Mouse (Mus musculus): Measurements from ENCODE around the gene Pla2g6. TPM values are rescaled to one million over a fixed set of nuclear protein-coding genes. Genes with fewer than 3 reads are reported as not detected.

Pla2g6 gene
- polyA plus RNA-seq, 1 experiment = 15.1 TPM

DNA sequence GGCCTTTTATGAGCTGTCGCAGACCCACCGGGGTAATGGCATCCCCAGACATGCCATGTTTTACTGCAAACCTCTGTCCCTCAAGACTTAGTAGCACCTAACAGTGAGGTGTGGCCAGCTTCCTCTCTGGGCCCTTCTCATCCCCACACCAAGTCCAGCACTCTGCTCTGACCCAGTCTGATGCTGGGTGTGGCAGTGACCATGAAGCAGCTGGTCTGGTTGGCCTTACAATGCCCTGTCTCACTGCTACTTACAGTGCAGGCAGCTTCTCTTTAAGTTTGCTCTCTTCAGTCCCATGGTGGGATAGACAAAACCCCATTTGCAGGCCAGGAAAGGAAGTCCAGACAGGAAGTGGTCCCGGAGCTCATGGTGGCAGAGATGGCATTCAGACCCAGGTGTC lies 82.9 kb downstream of the Pla2g6 start:
- 58% methylated on average over 3 of the region's 3 CpGs for WGBS
- TF ChIP-seq POLR2A (IDR thresholded peaks at IDR 0.05; ENCODE audit: low read depth, low read length) (no peak), CTCF (IDR thresholded peaks at IDR 0.05; ENCODE audit: extremely low read depth, insufficient read depth, insufficient read length, insufficient replicate concordance) (no peak)

DNA sequence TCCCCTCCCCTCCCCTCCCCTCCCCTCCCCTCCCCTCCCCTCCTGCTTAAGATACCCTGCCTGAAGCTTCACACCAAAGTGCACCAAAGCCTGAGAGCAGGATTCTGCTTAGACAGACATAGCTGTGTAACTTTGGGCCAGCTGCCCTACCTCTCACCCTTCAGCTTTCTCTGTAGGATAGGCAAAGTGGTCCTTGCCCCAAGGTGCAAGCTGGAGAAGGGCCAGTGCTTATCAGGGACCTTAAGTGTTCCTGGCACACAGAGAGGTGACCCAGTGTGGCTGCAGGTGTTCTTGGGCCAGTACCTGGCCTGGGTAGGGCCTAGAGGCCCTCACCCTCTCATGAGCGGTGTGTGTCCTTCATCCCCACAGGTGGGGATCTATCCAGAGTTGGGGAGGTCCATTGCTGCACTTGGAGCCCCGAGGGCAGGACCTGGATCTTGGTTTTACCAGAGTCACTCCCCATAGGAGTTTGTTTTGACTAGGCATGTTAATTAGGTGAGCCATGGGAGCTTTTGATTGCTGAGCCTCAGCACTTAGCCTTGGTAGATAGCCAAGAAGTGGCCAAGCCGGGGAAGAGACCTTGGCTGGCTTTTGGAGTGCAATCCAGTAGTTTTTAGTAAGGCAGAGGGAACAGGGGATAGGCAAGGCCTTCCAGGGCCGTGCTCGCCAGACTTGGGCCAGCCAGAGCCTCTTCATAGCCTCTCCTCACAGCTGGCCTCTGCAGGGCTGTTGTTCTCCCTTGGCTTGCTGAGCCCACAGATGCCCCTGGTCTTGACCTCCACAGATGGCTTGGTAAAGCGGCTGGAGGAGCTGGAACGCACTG lies 83.9 kb downstream of the Pla2g6 start:
- Histone ChIP-seq H3K4me3 (ENCODE audit: extremely low read depth, insufficient read depth, insufficient read length) (no peak overlapping the region), H3K4me1 (ENCODE audit: control insufficient read depth, insufficient read depth, insufficient read length) (no peaks in the 10 kb centered on the region), H3K27ac (ENCODE audit: insufficient read depth, low read length) (no peak overlapping the region), H3K36me3 (ENCODE audit: control insufficient read depth, insufficient read depth, low read length) (peaks cover 28% of the 10 kb centered on the region), H3K27me3 (ENCODE audit: control insufficient read depth, insufficient read depth, low read length) (no peaks in the 10 kb centered on the region)
- TF ChIP-seq POLR2A (IDR thresholded peaks at IDR 0.05; ENCODE audit: low read depth, low read length) = no peak
- TF ChIP-seq CTCF (IDR thresholded peaks at IDR 0.05; ENCODE audit: extremely low read depth, insufficient read depth, insufficient read length, insufficient replicate concordance) = no peak
- DNase-seq (ENCODE audit: low read depth in 1 of 2, low spot score in 2 of 2) = no peak
- 90% methylated on average over 7 of the region's 7 CpGs for WGBS

More for the DNA sequence above, 82.9 kb downstream of the Pla2g6 start:
- H3K36me3 ChIP-seq (ENCODE audit: control insufficient read depth, insufficient read depth, low read length) = peaks cover 23% of the 10 kb centered on the region
- no peak overlapping the region for H3K4me3 ChIP-seq (ENCODE audit: extremely low read depth, insufficient read depth, insufficient read length)
- H3K4me1 ChIP-seq (ENCODE audit: control insufficient read depth, insufficient read depth, insufficient read length) = no peaks in the 10 kb centered on the region
- DNase-seq (ENCODE audit: low read depth in 1 of 2, low spot score in 2 of 2) = no peak
- H3K27ac ChIP-seq (ENCODE audit: insufficient read depth, low read length) = no peak overlapping the region
- no peaks in the 10 kb centered on the region for H3K27me3 ChIP-seq (ENCODE audit: control insufficient read depth, insufficient read depth, low read length)

DNA sequence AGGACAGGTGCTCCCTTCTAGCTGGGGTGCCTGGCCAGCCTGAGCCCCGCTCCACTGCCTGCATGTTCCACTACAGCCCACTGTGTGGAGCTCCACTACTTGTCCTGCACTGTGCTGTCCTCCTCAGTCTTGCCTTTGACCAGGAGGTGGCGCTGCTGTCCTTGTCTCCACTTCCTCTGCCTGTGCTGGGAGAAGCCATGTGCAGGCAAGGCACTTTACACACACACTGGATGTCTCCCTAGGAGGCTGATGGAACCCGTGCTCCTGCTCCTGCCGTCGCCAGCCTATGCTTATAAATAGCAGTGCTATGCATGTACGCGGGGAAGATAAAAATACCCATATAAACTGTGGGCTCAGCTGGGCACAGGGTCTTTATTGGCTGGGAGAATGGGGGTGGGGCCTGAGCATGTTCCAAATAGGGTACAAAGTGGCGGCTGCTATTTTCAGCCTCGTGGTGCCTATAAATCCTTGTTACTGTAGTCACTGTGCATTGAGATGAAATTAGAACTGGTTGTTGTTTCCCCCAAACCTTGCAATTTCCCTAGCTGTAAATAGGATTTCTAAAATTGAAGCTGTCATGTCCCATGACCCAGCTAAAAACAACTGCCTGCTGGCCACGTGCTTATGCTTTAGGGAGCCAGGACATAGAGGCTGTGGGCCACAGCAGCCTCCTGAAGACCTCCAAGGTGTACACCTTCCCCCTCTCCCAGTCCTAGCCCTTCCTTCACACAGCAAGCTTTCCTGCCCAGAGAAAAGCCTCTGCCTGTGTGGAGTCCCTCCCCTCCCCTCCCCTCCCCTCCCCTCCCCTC lies 84.8 kb downstream of the Pla2g6 start:
- peaks cover 27% of the 10 kb centered on the region for H3K36me3 ChIP-seq (ENCODE audit: control insufficient read depth, insufficient read depth, low read length)
- 15% methylated on average over 10 of the region's 10 CpGs for WGBS
- no peak overlapping the region for H3K27ac ChIP-seq (ENCODE audit: insufficient read depth, low read length)
- no peaks in the 10 kb centered on the region for H3K27me3 ChIP-seq (ENCODE audit: control insufficient read depth, insufficient read depth, low read length)
- TF ChIP-seq CTCF (IDR thresholded peaks at IDR 0.05; ENCODE audit: extremely low read depth, insufficient read depth, insufficient read length, insufficient replicate concordance) (peak; percentile 100), POLR2A (IDR thresholded peaks at IDR 0.05; ENCODE audit: low read depth, low read length) (no peak)
- DNase-seq (ENCODE audit: low read depth in 1 of 2, low spot score in 2 of 2) = peak; percentile 84 to 86
- H3K4me1 ChIP-seq (ENCODE audit: control insufficient read depth, insufficient read depth, insufficient read length) = no peaks in the 10 kb centered on the region
- H3K4me3 ChIP-seq (ENCODE audit: extremely low read depth, insufficient read depth, insufficient read length) = no peak overlapping the region

DNA sequence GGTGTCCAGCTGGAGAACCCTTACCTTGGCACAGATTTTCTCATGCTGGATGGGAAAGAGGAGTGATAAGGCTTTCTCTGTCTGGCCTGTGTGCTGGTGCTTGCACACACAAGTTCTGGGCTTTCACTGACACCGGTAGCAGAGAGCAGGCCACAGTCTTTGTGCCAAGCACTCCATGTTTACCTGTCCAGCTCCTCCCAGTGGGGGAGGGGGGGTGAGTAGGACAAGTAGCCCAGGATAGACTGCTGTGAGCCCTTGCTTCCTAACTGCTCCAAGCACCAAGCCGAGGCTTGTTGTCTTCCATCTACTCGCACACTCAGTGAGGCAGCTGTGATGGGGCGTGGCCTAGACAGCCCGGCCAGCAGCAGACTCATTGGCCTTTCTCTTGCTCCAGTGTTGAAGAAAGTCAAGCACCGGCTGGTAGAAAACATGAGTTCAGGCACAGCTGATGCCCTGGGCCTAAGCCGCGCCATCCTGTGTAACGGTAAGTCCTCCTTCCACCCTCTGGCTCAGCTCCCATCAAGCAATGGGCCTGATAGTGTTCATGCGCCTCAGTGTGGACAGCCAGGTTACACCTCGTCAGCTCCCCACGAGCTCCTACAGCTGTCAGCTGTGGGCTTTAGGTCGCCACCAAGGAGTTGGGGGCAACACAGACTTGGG lies 85.5 kb downstream of the Pla2g6 start:
- no peak for TF ChIP-seq CTCF (IDR thresholded peaks at IDR 0.05; ENCODE audit: extremely low read depth, insufficient read depth, insufficient read length, insufficient replicate concordance)
- no peak for TF ChIP-seq POLR2A (IDR thresholded peaks at IDR 0.05; ENCODE audit: low read depth, low read length)
- no peak for DNase-seq (ENCODE audit: low read depth in 1 of 2, low spot score in 2 of 2)
- WGBS = 80% methylated on average over 13 of the region's 13 CpGs
- H3K4me1 ChIP-seq (ENCODE audit: control insufficient read depth, insufficient read depth, insufficient read length) = no peaks in the 10 kb centered on the region
- H3K36me3 ChIP-seq (ENCODE audit: control insufficient read depth, insufficient read depth, low read length) = peaks cover 25% of the 10 kb centered on the region
- no peak overlapping the region for H3K4me3 ChIP-seq (ENCODE audit: extremely low read depth, insufficient read depth, insufficient read length)
- H3K27me3 ChIP-seq (ENCODE audit: control insufficient read depth, insufficient read depth, low read length) = no peaks in the 10 kb centered on the region
- no peak overlapping the region for H3K27ac ChIP-seq (ENCODE audit: insufficient read depth, low read length)

DNA sequence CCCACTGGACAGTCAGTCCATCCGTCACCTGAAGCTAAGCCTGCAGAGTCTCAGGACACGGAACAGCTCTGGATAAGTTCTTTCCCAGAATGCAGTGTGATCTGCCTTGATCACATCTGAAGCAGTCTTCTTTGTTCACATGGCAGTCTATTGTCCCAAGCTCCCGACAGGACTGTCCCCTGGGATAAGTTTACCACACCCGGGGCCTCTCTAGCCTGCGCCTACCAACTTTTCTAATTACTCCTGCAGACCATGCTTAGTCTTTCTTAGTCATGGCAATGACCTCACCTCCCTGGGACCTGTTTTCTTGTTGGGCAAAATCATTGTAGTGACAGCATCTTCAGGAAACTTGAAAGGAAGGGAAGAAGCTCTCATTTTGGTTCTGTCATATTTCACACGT lies 90.2 kb downstream of the Pla2g6 start:
- Histone ChIP-seq H3K4me1 (ENCODE audit: control insufficient read depth, insufficient read depth, insufficient read length) (no peaks in the 10 kb centered on the region), H3K27me3 (ENCODE audit: control insufficient read depth, insufficient read depth, low read length) (no peaks in the 10 kb centered on the region), H3K4me3 (ENCODE audit: extremely low read depth, insufficient read depth, insufficient read length) (no peak overlapping the region), H3K27ac (ENCODE audit: insufficient read depth, low read length) (no peak overlapping the region), H3K36me3 (ENCODE audit: control insufficient read depth, insufficient read depth, low read length) (peaks cover 13% of the 10 kb centered on the region)
- 87% methylated on average over 6 of the region's 6 CpGs for WGBS
- DNase-seq (ENCODE audit: low read depth in 1 of 2, low spot score in 2 of 2) = no peak
- TF ChIP-seq CTCF (IDR thresholded peaks at IDR 0.05; ENCODE audit: extremely low read depth, insufficient read depth, insufficient read length, insufficient replicate concordance) (no peak), POLR2A (IDR thresholded peaks at IDR 0.05; ENCODE audit: low read depth, low read length) (no peak)

Other genes with a start within 250 kb of the Pla2g6 start
- 20.0 and 24.9 TPM in 2 replicates for gene Micall1, start 219.5 kb downstream of the Pla2g6 start, polyA plus RNA-seq (2012; rRNA removed)
- 20.3 and 25.4 TPM in 2 replicates for gene Polr2f, start 187.4 kb downstream of the Pla2g6 start, polyA plus RNA-seq (2012; rRNA removed)
- 0.53 and 0.83 TPM in 2 replicates for gene 1700088E04Rik, start 187.1 kb downstream of the Pla2g6 start, polyA plus RNA-seq (2012; rRNA removed)
- gene Sox10, start 163.2 kb downstream of the Pla2g6 start, polyA plus RNA-seq (2012; rRNA removed) = 0.75 and 2.0 TPM in 2 replicates
- 13.7 and 15.4 TPM in 2 replicates for gene Pick1, start 99.2 kb downstream of the Pla2g6 start, polyA plus RNA-seq (2012; rRNA removed)
- gene Gm49486, start 99.0 kb downstream of the Pla2g6 start, polyA plus RNA-seq (2012; rRNA removed) = not detected in 2 replicates
- gene Slc16a8, start 73.6 kb downstream of the Pla2g6 start, polyA plus RNA-seq (2012; rRNA removed) = not detected in 2 replicates
- gene Baiap2l2, start 42.9 kb downstream of the Pla2g6 start, polyA plus RNA-seq (2012; rRNA removed) = 0.14 and 0.18 TPM in 2 replicates
- 2.0 and 2.6 TPM in 2 replicates for gene Maff, start 18.2 kb upstream of the Pla2g6 start, polyA plus RNA-seq (2012; rRNA removed)
- 89.7 and 113 TPM in 2 replicates for gene Tmem184b, start 75.2 kb upstream of the Pla2g6 start, polyA plus RNA-seq (2012; rRNA removed)
- gene Csnk1e, start 127.2 kb upstream of the Pla2g6 start, polyA plus RNA-seq (2012; rRNA removed) = 26.3 and 31.3 TPM in 2 replicates
- gene Kcnj4, start 176.9 kb upstream of the Pla2g6 start, polyA plus RNA-seq (2012; rRNA removed) = not detected in 2 replicates
- 1.8 and 2.3 TPM in 2 replicates for gene Kdelr3, start 188.0 kb upstream of the Pla2g6 start, polyA plus RNA-seq (2012; rRNA removed)
- 158 and 200 TPM in 2 replicates for gene Ddx17, start 218.4 kb upstream of the Pla2g6 start, polyA plus RNA-seq (2012; rRNA removed)

Measured in spleen, adult 2 months (tissue).